Mouse (Mus musculus): ENCODE results near the gene Qpctl. TPM values are rescaled to one million over a fixed set of nuclear protein-coding genes. Genes with fewer than 3 reads are reported as not detected.

Qpctl gene
- polyA plus RNA-seq, 1 experiment from 2014 or later: 12.8 TPM

DNA sequence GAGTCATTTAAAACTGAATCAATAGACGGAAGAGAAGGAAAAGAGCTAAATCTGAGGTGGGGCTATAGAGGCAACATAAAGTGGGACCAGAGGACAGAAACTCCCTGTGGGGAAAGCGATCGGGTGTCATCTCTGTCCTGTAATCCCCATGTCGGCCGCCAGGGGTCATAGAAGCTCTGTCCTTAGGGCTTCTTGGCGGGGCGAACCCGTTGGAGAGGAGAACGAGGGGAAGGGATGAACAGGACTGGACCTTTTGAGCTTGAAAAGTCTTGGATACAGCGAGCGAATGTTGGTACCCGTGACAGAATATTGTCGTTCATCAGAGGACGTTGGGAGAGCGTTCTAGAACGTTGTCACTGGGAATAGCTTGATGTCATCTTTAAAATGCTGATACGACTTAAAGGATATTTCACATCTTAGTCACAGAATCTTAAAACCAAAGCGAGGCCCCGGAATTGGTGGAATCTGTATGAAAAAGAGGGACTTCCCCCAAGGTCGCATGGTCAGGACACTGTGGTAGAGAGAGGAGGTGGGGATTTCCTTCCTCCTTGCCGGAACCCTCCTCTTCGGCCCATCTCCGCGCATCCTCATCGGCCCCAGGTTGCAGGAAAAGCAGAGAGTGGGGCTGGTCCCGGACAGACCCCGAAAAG lies 29.5 kb upstream of the Qpctl start:
- peak overlapping the region; percentile 30; the same call in 1 of the 2 replicates for H3K4me3 ChIP-seq (ENCODE audit: low read length)
- 7% methylated on average over 27 of the region's 27 CpGs for WGBS
- no peak for ATAC-seq (ENCODE audit: low FRiP score, low TSS enrichment)
- 0 out of 2 replicates have a peak, but pooled peaks cover 4% of the 10 kb centered on the region for H3K9me3 ChIP-seq (ENCODE audit: control insufficient read depth, low read length)
- no peak overlapping the region for H3K9ac ChIP-seq (ENCODE audit: low read depth, low read length)
- H3K36me3 ChIP-seq (ENCODE audit: control insufficient read depth, insufficient read depth, low read length): no peaks in the 10 kb centered on the region; the same call in 1 of the 2 replicates
- peaks cover 16% of the 10 kb centered on the region for H3K4me1 ChIP-seq (ENCODE audit: control insufficient read depth, insufficient read depth, low read length)
- peaks cover 53% of the 10 kb centered on the region for H3K27me3 ChIP-seq (ENCODE audit: control insufficient read depth, insufficient read depth, low read length)
- peak overlapping the region; percentile 38; the same call in 1 of the 2 replicates for H3K4me2 ChIP-seq (replicated peaks; ENCODE audit: low read depth, low read length)
- H3K27ac ChIP-seq (ENCODE audit: low read depth, low read length): no peak overlapping the region

DNA sequence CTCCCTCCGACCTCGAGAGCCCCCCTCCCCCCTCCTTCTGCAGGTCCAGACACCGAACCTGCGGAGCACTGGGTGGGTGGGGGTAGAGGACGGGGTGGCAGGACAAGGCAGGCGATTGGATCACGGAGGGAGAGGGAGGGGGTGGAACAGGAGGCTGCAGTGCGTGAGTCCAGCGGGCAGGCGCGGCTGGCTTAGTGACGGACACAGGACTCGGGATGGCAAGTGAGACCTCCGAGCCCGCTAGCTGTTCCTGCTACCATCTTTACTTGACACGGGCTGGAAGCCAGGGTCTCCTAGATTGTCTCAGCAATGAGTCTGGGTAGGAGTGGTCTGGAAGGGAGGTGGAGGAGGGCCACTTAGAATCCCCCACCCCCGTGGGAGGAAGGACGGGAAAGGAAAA lies 28.9 kb upstream of the Qpctl start:
- H3K4me1 ChIP-seq (ENCODE audit: control insufficient read depth, insufficient read depth, low read length): peaks cover 18% of the 10 kb centered on the region
- no peak overlapping the region for H3K27ac ChIP-seq (ENCODE audit: low read depth, low read length)
- H3K9me3 ChIP-seq (ENCODE audit: control insufficient read depth, low read length): 0 out of 2 replicates have a peak, but pooled peaks cover 4% of the 10 kb centered on the region
- no peak overlapping the region for H3K4me2 ChIP-seq (replicated peaks; ENCODE audit: low read depth, low read length)
- peaks cover 53% of the 10 kb centered on the region for H3K27me3 ChIP-seq (ENCODE audit: control insufficient read depth, insufficient read depth, low read length)
- no peak for ATAC-seq (ENCODE audit: low FRiP score, low TSS enrichment)
- no peak overlapping the region for H3K4me3 ChIP-seq (ENCODE audit: low read length)
- 11% methylated on average over 18 of the region's 18 CpGs for WGBS
- H3K9ac ChIP-seq (ENCODE audit: low read depth, low read length): no peak overlapping the region
- H3K36me3 ChIP-seq (ENCODE audit: control insufficient read depth, insufficient read depth, low read length): no peaks in the 10 kb centered on the region

DNA sequence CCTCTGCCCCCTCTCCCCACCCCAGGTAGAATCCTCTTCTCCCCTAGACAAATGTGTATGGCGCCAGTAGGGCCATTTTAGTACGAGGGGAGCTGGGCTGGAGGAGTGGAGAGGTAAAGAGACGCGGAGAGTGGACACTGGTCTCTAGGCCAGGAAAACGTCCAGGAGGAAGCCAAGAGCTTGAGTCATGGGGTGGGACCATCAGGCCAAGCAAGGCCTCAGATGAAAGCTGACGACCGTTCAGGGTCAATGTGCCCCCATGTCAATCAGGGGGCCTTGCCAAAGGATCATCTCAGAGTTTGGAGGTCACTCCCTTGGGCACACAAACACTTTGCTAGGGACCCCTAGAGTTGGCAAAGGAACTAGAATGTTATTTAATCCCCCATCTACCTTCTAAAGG lies 28.1 kb upstream of the Qpctl start:
- Histone ChIP-seq H3K4me2 (replicated peaks; ENCODE audit: low read depth, low read length) (no peak overlapping the region), H3K27me3 (ENCODE audit: control insufficient read depth, insufficient read depth, low read length) (peaks cover 53% of the 10 kb centered on the region), H3K36me3 (ENCODE audit: control insufficient read depth, insufficient read depth, low read length) (no peaks in the 10 kb centered on the region), H3K4me3 (ENCODE audit: low read length) (no peak overlapping the region), H3K27ac (ENCODE audit: low read depth, low read length) (no peak overlapping the region), H3K9ac (ENCODE audit: low read depth, low read length) (no peak overlapping the region), H3K4me1 (ENCODE audit: control insufficient read depth, insufficient read depth, low read length) (peaks cover 22% of the 10 kb centered on the region), H3K9me3 (ENCODE audit: control insufficient read depth, low read length) (0 out of 2 replicates have a peak, but pooled peaks cover 4% of the 10 kb centered on the region)
- ATAC-seq (ENCODE audit: low FRiP score, low TSS enrichment): no peak
- 70% methylated on average over 7 of the region's 7 CpGs for WGBS

DNA sequence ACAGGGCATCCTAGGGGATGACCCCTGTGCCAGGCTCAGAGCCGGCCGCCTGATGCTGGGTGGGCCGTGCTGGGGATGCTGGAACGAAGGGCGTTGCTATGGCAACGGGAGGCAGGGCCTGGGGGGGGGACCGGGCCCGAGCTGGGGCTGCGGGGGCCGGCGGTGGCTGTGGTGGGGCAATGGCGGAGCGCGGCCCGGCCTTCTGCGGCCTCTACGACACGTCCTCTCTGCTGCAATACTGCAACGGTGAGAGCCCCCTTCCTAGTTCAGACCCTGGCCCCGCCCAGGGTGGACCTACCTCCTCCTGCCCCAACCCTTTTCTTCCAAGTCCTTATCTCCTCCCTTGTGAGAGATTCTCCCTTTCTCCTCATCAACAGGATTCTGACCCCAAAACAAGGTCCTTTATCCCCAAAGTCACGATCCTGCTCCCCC lies 27.4 kb upstream of the Qpctl start:
- Histone ChIP-seq H3K36me3 (ENCODE audit: control insufficient read depth, insufficient read depth, low read length) (no peaks in the 10 kb centered on the region), H3K27ac (ENCODE audit: low read depth, low read length) (no peak overlapping the region), H3K27me3 (ENCODE audit: control insufficient read depth, insufficient read depth, low read length) (peaks cover 53% of the 10 kb centered on the region), H3K4me3 (ENCODE audit: low read length) (peak overlapping the region; percentile 19; the same call in 1 of the 2 replicates), H3K9ac (ENCODE audit: low read depth, low read length) (no peak overlapping the region), H3K4me2 (replicated peaks; ENCODE audit: low read depth, low read length) (peak overlapping the region; percentile 1; the same call in 1 of the 2 replicates), H3K9me3 (ENCODE audit: control insufficient read depth, low read length) (0 out of 2 replicates have a peak, but pooled peaks cover 4% of the 10 kb centered on the region), H3K4me1 (ENCODE audit: control insufficient read depth, insufficient read depth, low read length) (peaks cover 22% of the 10 kb centered on the region)
- WGBS: 5% methylated on average over 20 of the region's 21 CpGs
- ATAC-seq (ENCODE audit: low FRiP score, low TSS enrichment): no peak

DNA sequence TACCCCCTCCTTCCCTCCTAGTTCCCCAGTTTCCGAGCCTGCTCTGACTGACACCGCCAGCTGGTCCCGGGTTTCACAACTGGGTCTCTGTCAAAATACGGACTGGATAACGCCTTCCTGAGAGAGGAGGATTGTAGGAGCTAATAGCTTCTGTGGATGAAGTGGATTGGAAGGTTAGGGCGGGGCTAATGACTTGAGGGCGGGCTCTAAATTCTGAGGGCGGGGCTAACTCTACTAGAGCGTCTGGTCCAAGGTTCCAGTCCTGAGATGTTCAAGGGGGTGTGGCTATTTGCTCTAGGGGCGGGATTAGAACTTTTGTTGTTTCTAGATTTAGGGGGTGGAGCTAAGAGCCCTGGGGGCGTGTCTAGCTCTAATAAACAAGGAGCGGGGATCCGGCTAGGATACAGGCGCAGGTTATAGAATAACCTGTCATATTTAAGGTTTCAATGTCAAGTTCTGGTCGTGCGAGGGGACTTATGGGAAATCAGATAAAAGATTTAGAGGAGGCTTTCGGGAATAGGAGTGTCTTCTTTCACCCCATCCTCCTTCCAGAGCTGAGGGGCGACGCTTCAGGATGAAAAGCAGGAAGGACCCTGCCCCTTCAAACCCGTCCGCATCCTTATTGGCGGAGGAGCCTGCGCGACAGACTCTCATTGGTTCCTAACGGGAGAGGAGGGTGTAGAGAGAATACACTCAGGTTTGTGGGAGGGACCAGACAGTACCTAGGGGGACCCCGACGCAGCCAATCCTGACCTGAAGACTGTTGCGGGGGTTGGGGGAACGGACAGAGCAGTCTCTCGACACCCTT lies 26.8 kb upstream of the Qpctl start, which contains the start of gene Eml2:
Gene Eml2 (plus strand): TSS at position 714 of the 808 bp plus-strand sequence.
- Histone ChIP-seq H3K9me3 (ENCODE audit: control insufficient read depth, low read length) (0 out of 2 replicates have a peak, but pooled peaks cover 4% of the 10 kb centered on the region), H3K36me3 (ENCODE audit: control insufficient read depth, insufficient read depth, low read length) (no peaks in the 10 kb centered on the region), H3K9ac (ENCODE audit: low read depth, low read length) (no peak within 1 kb of the TSS), H3K4me2 (replicated peaks; ENCODE audit: low read depth, low read length) (peak within 1 kb of the TSS; percentile 1; the same call in 1 of the 2 replicates), H3K27me3 (ENCODE audit: control insufficient read depth, insufficient read depth, low read length) (peaks cover 53% of the 10 kb centered on the region), H3K4me1 (ENCODE audit: control insufficient read depth, insufficient read depth, low read length) (peaks cover 21% of the 10 kb centered on the region), H3K4me3 (ENCODE audit: low read length) (peak within 1 kb of the TSS; percentile 19), H3K27ac (ENCODE audit: low read depth, low read length) (no peak within 1 kb of the TSS)
- ATAC-seq (ENCODE audit: low FRiP score, low TSS enrichment): peak; percentile 41
- WGBS: 1% methylated on average over 30 of the region's 30 CpGs

DNA sequence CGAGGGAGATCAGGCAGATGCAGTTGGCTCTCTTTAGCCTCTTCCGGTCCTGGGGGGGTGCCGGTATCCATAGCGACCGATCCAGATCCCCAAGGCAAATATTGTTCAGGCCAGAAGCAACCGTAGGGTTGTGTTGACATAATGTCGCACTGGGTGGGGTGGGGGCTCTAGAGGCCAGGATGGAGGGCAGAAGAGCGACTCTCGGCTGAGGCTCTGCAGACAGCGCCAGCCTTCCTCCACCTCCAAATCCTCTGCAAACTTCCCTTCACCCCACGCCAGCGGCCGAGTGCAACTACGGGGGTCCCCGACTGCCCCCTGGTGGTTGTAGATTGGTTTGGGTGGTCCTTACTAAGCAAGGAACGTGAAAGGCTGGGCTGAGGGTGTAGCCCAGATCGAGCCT lies 23.8 kb upstream of the Qpctl start:
- 3% methylated on average over 17 of the region's 17 CpGs for WGBS
- Histone ChIP-seq H3K4me2 (replicated peaks; ENCODE audit: low read depth, low read length) (peak overlapping the region; percentile 46), H3K36me3 (ENCODE audit: control insufficient read depth, insufficient read depth, low read length) (no peaks in the 10 kb centered on the region), H3K27ac (ENCODE audit: low read depth, low read length) (no peak overlapping the region), H3K4me1 (ENCODE audit: control insufficient read depth, insufficient read depth, low read length) (peaks cover 16% of the 10 kb centered on the region), H3K9me3 (ENCODE audit: control insufficient read depth, low read length) (no peaks in the 10 kb centered on the region), H3K4me3 (ENCODE audit: low read length) (peak overlapping the region; percentile 22; the same call in 1 of the 2 replicates), H3K9ac (ENCODE audit: low read depth, low read length) (peak overlapping the region; percentile 40; the same call in 1 of the 2 replicates), H3K27me3 (ENCODE audit: control insufficient read depth, insufficient read depth, low read length) (peaks cover 30% of the 10 kb centered on the region)
- peak; percentile 51 for ATAC-seq (ENCODE audit: low FRiP score, low TSS enrichment)

DNA sequence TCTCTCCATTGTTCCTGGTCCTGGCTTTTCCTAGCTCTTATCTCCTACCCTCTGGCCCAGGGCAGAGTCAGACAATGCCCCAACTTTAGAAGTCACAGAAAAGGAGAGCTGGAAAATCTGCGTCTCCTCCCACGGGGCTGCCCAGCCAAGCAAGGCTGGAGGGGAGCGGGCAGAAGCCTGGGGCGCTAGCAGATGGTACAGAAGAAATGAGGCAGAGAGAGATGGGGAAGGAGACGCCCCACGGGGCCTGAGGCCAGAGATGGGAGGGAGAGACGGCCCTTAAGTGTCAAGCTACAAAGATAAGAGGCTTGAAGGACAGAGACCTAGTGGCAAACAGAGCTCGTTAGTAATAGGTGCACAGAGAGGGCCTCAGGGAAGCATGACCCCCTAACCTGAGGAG lies 22.7 kb upstream of the Qpctl start:
- WGBS: 30% methylated on average over 8 of the region's 8 CpGs
- Histone ChIP-seq H3K27ac (ENCODE audit: low read depth, low read length) (peak overlapping the region; percentile 11; the same call in 1 of the 2 replicates), H3K27me3 (ENCODE audit: control insufficient read depth, insufficient read depth, low read length) (peaks cover 20% of the 10 kb centered on the region)

DNA sequence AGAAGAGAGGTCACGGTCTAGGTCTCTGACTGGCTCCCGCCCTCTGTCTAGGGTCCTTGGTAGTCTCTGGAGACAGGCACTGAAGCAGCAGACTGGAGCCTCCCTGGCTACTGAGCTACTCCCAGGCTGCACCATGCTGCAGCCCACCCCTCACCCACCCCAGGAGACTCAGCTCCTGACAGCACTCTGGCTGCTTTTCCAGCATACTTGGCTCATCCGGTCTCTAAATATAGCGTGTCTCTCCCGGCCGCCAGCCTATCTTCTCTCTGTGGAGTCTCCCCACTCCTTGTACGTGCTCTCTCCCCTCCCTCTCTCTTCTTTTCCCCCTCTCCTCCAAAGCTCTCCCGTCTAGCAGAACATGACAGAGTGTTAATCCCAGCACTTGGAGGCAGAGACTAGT lies 21.1 kb upstream of the Qpctl start:
- WGBS: 51% methylated on average over 8 of the region's 8 CpGs
- ATAC-seq (ENCODE audit: low FRiP score, low TSS enrichment): 0 out of 2 replicates have a peak, but pooled peaks have one; percentile 21

More for the DNA sequence above, 22.7 kb upstream of the Qpctl start:
- H3K4me2 ChIP-seq (replicated peaks; ENCODE audit: low read depth, low read length): no peak overlapping the region
- no peaks in the 10 kb centered on the region for H3K9me3 ChIP-seq (ENCODE audit: control insufficient read depth, low read length)
- H3K4me1 ChIP-seq (ENCODE audit: control insufficient read depth, insufficient read depth, low read length): peaks cover 16% of the 10 kb centered on the region
- no peak overlapping the region for H3K4me3 ChIP-seq (ENCODE audit: low read length)
- H3K9ac ChIP-seq (ENCODE audit: low read depth, low read length): no peak overlapping the region
- no peaks in the 10 kb centered on the region for H3K36me3 ChIP-seq (ENCODE audit: control insufficient read depth, insufficient read depth, low read length)
- ATAC-seq (ENCODE audit: low FRiP score, low TSS enrichment): no peak

More for the DNA sequence above, 21.1 kb upstream of the Qpctl start:
- no peak overlapping the region for H3K4me2 ChIP-seq (replicated peaks; ENCODE audit: low read depth, low read length)
- H3K9ac ChIP-seq (ENCODE audit: low read depth, low read length): no peak overlapping the region
- peaks cover 4% of the 10 kb centered on the region; the same call in 1 of the 2 replicates for H3K27me3 ChIP-seq (ENCODE audit: control insufficient read depth, insufficient read depth, low read length)
- no peaks in the 10 kb centered on the region for H3K36me3 ChIP-seq (ENCODE audit: control insufficient read depth, insufficient read depth, low read length)
- H3K4me3 ChIP-seq (ENCODE audit: low read length): no peak overlapping the region
- no peak overlapping the region for H3K27ac ChIP-seq (ENCODE audit: low read depth, low read length)
- no peaks in the 10 kb centered on the region for H3K9me3 ChIP-seq (ENCODE audit: control insufficient read depth, low read length)
- H3K4me1 ChIP-seq (ENCODE audit: control insufficient read depth, insufficient read depth, low read length): peaks cover 16% of the 10 kb centered on the region

All from kidney, embryonic 14.5 days (tissue).